Mouse (Mus musculus): ENCODE measurements around the gene Matk. TPM values are rescaled to one million over a fixed set of nuclear protein-coding genes. Genes with fewer than 3 reads are reported as not detected.
A peak's percentile ranks its signal among the peaks of the same experiment; 100 is the strongest.

Gene Matk
- total and polyA plus RNA-seq, 3 experiments, result 0.05 TPM; not detected in 2

DNA sequence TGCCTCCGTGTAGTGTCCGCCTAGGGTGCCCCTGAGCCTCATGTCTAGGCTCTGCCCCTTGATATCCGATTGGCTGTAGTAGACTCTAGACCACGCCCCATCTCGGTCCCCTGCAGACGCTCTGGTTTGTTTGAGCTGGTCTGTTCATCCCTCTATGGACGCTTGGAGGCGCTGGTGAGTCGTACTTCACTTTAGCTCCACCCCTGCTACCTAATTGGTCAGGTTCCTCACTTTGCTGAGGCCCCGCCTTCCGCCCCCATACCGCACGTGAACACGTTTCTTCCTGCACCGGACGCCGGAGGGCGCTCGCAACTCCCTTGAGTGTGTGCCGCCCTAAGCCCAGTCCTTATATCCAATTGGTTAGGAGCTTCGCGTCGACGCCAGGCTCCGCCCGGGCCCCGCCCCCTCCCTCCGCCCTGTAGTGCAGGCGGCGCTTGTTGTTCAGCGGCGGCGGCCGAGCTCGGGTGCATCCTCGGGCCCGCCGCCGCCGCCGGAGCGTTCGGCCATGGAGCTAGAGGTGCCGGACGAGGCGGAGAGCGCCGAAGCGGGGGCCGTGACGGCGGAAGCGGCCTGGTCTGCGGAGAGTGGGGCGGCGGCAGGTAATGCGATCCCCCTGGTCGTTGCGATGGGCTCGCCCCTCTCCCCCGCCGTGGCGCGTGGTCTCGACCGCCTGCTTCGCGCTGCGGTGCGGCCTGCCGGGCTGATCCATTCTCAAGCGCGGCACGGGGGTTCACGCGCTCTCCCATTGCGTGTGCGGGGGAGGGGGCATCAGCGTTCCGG, 40.0 kb downstream of the Matk start, which contains the start of gene Pip5k1c:
TSS of gene Pip5k1c (plus strand) at position 410 of the 780 bp plus-strand sequence.
- peak; percentile 84 for DNase-seq (ENCODE audit: low spot score)
- no peaks in the 10 kb centered on the region for H3K9me3 ChIP-seq (replicated peaks)
- no peak for TF ChIP-seq TAL1 (conservative IDR thresholded peaks at IDR 0.05; ENCODE audit: low read depth, low read length)
- peak; percentile 81 for TF ChIP-seq CTCF (IDR thresholded peaks at IDR 0.05; ENCODE audit: low read depth, low read length)
- TF ChIP-seq POLR2AphosphoS5 (IDR thresholded peaks at IDR 0.05; ENCODE audit: insufficient replicate concordance, low read depth, low read length), result peak; percentile 76; the same call in 1 of the 2 replicates
- no peak for TF ChIP-seq GATA2 (IDR thresholded peaks at IDR 0.05; ENCODE audit: borderline replicate concordance, low read depth, low read length)
- peak within 1 kb of the TSS; percentile 88 for H3K4me3 ChIP-seq (ENCODE audit: low read depth, low read length)
- peak; percentile 92 for ATAC-seq (ENCODE audit: extremely low read depth, insufficient number of reproducible peaks, low FRiP score, poor library complexity, severe bottlenecking)
- peaks cover 90% of the 10 kb centered on the region for H3K4me1 ChIP-seq (ENCODE audit: insufficient read depth, low read depth, low read length)
- peaks cover 15% of the 10 kb centered on the region; the same call in 1 of the 2 replicates for H3K27me3 ChIP-seq (ENCODE audit: insufficient read depth, low read length)
- H3K36me3 ChIP-seq (replicated peaks), result peaks cover 36% of the 10 kb centered on the region

DNA sequence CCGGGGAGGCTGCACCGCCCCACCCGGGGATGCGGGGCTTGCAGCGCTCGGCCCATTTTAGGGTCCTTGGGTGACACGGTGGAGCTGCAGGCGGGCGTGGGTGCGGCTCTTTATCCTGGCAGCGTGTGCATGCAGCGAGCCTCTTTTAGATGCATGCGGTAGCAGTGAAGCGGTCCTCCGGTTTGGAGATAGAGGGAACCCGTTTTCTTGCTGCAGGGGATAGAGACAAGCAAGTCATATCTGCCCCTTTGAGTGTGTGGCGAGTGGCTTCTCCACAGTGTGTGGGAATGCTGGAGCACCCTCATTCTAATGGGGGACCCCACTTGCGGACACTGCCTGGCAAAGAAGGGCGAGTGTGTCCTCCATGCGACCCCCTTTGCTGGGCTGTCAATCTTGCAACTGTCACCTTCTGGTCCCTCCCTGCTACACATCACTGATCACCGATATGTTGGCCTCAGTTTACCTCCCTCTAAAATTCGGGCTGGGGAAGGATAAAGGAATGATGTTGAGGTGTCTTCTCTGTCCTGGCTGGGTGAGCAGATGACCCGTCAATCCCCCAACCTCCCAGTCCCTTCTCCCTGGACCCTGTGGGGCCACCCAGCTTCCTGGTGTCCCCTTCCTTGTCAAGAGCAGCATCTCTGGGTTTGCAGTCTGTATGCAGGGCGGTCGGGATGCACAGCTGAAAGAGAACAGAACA, 40.7 kb downstream of the Matk start:
- ATAC-seq (ENCODE audit: extremely low read depth, insufficient number of reproducible peaks, low FRiP score, poor library complexity, severe bottlenecking) (no peak), DNase-seq (ENCODE audit: low spot score) (no peak)
- peaks cover 91% of the 10 kb centered on the region for H3K4me1 ChIP-seq (ENCODE audit: insufficient read depth, low read depth, low read length)
- peaks cover 44% of the 10 kb centered on the region for H3K36me3 ChIP-seq (replicated peaks)
- no peaks in the 10 kb centered on the region for H3K9me3 ChIP-seq (replicated peaks)
- TF ChIP-seq POLR2AphosphoS5 (IDR thresholded peaks at IDR 0.05; ENCODE audit: insufficient replicate concordance, low read depth, low read length) (no peak), TAL1 (conservative IDR thresholded peaks at IDR 0.05; ENCODE audit: low read depth, low read length) (no peak)
- H3K27me3 ChIP-seq (ENCODE audit: insufficient read depth, low read length), result peaks cover 9% of the 10 kb centered on the region; the same call in 1 of the 2 replicates
- peak overlapping the region; percentile 88 for H3K4me3 ChIP-seq (ENCODE audit: low read depth, low read length)

DNA sequence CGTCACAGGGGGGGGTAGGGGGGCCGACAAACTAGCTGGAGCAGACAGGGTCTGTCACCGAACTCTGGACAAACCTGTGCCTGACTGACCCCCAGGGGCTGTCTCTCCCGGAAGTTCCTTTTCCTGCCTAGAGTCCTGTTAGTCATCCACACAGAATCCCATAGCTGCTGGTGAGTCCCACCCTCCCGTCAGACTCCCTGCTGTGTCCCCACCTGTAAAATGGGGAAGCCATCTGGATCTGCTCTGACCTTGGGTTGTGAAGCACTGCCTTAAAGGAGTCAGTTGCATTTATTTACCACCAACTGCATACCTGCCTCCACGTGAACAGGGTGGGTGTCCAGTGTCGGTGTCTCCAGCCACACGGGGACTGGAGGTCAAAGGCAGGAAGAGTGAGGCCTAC, 41.7 kb downstream of the Matk start:
- DNase-seq (ENCODE audit: low spot score) (no peak), ATAC-seq (ENCODE audit: extremely low read depth, insufficient number of reproducible peaks, low FRiP score, poor library complexity, severe bottlenecking) (no peak)
- Histone ChIP-seq H3K9me3 (replicated peaks) (no peaks in the 10 kb centered on the region), H3K4me3 (ENCODE audit: low read depth, low read length) (peak overlapping the region; percentile 88), H3K27me3 (ENCODE audit: insufficient read depth, low read length) (peaks cover 9% of the 10 kb centered on the region; the same call in 1 of the 2 replicates), H3K4me1 (ENCODE audit: insufficient read depth, low read depth, low read length) (peaks cover 91% of the 10 kb centered on the region), H3K36me3 (replicated peaks) (peaks cover 53% of the 10 kb centered on the region)
- TF ChIP-seq TAL1 (conservative IDR thresholded peaks at IDR 0.05; ENCODE audit: low read depth, low read length), result no peak
- no peak for TF ChIP-seq GATA1 (IDR thresholded peaks at IDR 0.05; ENCODE audit: borderline replicate concordance, low read length)
- TF ChIP-seq GATA2 (IDR thresholded peaks at IDR 0.05; ENCODE audit: borderline replicate concordance, low read depth, low read length), result no peak
- TF ChIP-seq CTCF (IDR thresholded peaks at IDR 0.05; ENCODE audit: low read depth, low read length), result no peak
- TF ChIP-seq POLR2AphosphoS5 (IDR thresholded peaks at IDR 0.05; ENCODE audit: insufficient replicate concordance, low read depth, low read length), result no peak

DNA sequence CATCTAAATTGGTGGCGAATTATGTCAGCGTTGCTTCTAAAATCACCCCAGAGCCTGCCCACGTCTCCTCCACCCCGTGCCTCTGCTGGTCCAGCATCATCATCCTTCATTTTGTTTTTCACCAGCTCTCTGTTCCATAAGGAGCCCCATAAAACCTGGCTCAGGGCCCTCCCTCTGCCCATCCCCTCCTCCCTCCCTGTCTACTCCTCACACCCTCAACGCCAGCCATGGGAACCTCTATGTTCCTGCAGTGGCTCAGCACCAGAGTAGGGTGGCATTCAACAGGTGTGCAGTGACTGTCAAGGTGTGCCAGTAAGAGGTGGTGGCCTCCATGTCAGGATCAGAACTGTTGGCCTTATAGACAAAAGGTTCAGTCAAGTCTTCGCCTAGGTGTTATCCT, 42.5 kb downstream of the Matk start:
- DNase-seq (ENCODE audit: low spot score), result no peak
- peaks cover 92% of the 10 kb centered on the region for H3K4me1 ChIP-seq (ENCODE audit: insufficient read depth, low read depth, low read length)
- peak overlapping the region; percentile 88; the same call in 1 of the 2 replicates for H3K4me3 ChIP-seq (ENCODE audit: low read depth, low read length)
- H3K9me3 ChIP-seq (replicated peaks), result no peaks in the 10 kb centered on the region
- TF ChIP-seq GATA2 (IDR thresholded peaks at IDR 0.05; ENCODE audit: borderline replicate concordance, low read depth, low read length) (no peak), TAL1 (conservative IDR thresholded peaks at IDR 0.05; ENCODE audit: low read depth, low read length) (no peak), POLR2AphosphoS5 (IDR thresholded peaks at IDR 0.05; ENCODE audit: insufficient replicate concordance, low read depth, low read length) (no peak), GATA1 (IDR thresholded peaks at IDR 0.05; ENCODE audit: borderline replicate concordance, low read length) (no peak), CTCF (IDR thresholded peaks at IDR 0.05; ENCODE audit: low read depth, low read length) (no peak)
- ATAC-seq (ENCODE audit: extremely low read depth, insufficient number of reproducible peaks, low FRiP score, poor library complexity, severe bottlenecking), result no peak
- H3K27me3 ChIP-seq (ENCODE audit: insufficient read depth, low read length), result peaks cover 6% of the 10 kb centered on the region; the same call in 1 of the 2 replicates
- H3K36me3 ChIP-seq (replicated peaks), result peaks cover 61% of the 10 kb centered on the region

DNA sequence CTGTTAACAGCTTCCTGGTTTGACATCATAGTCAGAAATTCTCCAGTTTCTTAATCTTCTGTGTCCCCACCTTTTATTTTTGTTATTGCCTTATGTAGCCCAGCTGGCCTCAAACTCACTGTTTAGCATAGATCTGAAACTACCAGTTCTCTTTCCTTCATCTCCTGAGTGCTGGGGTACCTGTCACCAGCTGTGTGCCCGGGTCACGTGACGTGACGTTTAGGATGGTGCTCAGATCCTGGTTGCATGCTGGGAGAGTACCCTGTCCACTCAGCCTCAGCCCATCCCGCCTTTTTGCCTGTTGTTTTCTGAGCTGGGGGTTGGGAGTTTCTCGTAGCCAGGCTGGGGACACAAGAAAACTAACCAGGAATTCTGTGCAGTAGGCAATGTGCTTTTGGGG, 44.5 kb downstream of the Matk start:
- peak overlapping the region; percentile 66; the same call in 1 of the 2 replicates for H3K4me3 ChIP-seq (ENCODE audit: low read depth, low read length)
- H3K27me3 ChIP-seq (ENCODE audit: insufficient read depth, low read length), result no peaks in the 10 kb centered on the region
- TF ChIP-seq POLR2AphosphoS5 (IDR thresholded peaks at IDR 0.05; ENCODE audit: insufficient replicate concordance, low read depth, low read length) (no peak), GATA2 (IDR thresholded peaks at IDR 0.05; ENCODE audit: borderline replicate concordance, low read depth, low read length) (no peak), CTCF (IDR thresholded peaks at IDR 0.05; ENCODE audit: low read depth, low read length) (no peak), GATA1 (IDR thresholded peaks at IDR 0.05; ENCODE audit: borderline replicate concordance, low read length) (no peak), TAL1 (conservative IDR thresholded peaks at IDR 0.05; ENCODE audit: low read depth, low read length) (no peak)
- DNase-seq (ENCODE audit: low spot score) (no peak), ATAC-seq (ENCODE audit: extremely low read depth, insufficient number of reproducible peaks, low FRiP score, poor library complexity, severe bottlenecking) (no peak)
- no peaks in the 10 kb centered on the region for H3K9me3 ChIP-seq (replicated peaks)
- peaks cover 94% of the 10 kb centered on the region for H3K4me1 ChIP-seq (ENCODE audit: insufficient read depth, low read depth, low read length)
- peaks cover 81% of the 10 kb centered on the region for H3K36me3 ChIP-seq (replicated peaks)

DNA sequence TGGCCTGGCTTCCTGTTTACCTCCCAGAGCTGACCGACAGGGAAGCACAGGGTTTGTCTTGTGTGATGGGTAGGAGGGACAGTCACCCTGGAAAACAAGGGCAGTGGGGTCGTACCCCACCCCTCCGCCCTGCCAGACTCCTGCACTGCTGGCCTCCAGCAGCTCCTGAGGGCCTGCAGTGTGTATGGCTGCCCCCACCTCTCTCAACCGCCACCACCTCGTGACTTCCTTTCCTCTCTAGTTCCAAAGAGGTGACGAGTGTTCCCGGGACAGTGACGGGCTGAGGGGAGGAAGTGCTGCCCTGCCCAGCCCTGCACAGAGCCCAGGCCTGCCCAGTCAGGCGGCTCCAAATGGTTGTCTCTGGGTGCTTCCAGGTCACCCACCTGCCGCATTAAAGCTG, 45.1 kb downstream of the Matk start:
- no peaks in the 10 kb centered on the region for H3K9me3 ChIP-seq (replicated peaks)
- H3K4me1 ChIP-seq (ENCODE audit: insufficient read depth, low read depth, low read length), result peaks cover 97% of the 10 kb centered on the region
- peak; percentile 76 for ATAC-seq (ENCODE audit: extremely low read depth, insufficient number of reproducible peaks, low FRiP score, poor library complexity, severe bottlenecking)
- H3K4me3 ChIP-seq (ENCODE audit: low read depth, low read length), result peak overlapping the region; percentile 66; the same call in 1 of the 2 replicates
- TF ChIP-seq GATA1 (IDR thresholded peaks at IDR 0.05; ENCODE audit: borderline replicate concordance, low read length), result no peak
- no peak for TF ChIP-seq POLR2AphosphoS5 (IDR thresholded peaks at IDR 0.05; ENCODE audit: insufficient replicate concordance, low read depth, low read length)
- no peak for TF ChIP-seq TAL1 (conservative IDR thresholded peaks at IDR 0.05; ENCODE audit: low read depth, low read length)
- TF ChIP-seq GATA2 (IDR thresholded peaks at IDR 0.05; ENCODE audit: borderline replicate concordance, low read depth, low read length), result no peak
- no peak for TF ChIP-seq CTCF (IDR thresholded peaks at IDR 0.05; ENCODE audit: low read depth, low read length)
- H3K36me3 ChIP-seq (replicated peaks), result peaks cover 87% of the 10 kb centered on the region
- H3K27me3 ChIP-seq (ENCODE audit: insufficient read depth, low read length), result no peaks in the 10 kb centered on the region
- peak; percentile 66 for DNase-seq (ENCODE audit: low spot score)
